ENCODE assay signal across 29 mouse cellular contexts in genomic region chr16:18490894-18491293, GRCm38 (mm10). TPM values are rescaled to one million over a fixed set of nuclear protein-coding genes. Genes with fewer than 3 reads are reported as not detected.
A peak's percentile ranks its signal among the peaks of the same experiment; 100 is the strongest.
DNase-seq lines count a peak whose midpoint lies in the region; ATAC-seq and TF ChIP-seq lines count a peak whose summit lies in the region.
"Had no signal": no experiment of that assay in that cellular context is flagged by ENCODE, and none has a peak within 500 bp of the region (broad histone marks: within the 10 kb centered on the region; RNA-seq: fewer than 3 reads in every experiment).

No protein-coding gene starts in this region.

- H3K27ac ChIP-seq in heart, embryonic 11.5 days (ENCODE audit: low read depth, low read length), result no peak overlapping the region
- no peak overlapping the region for H3K27ac ChIP-seq in left cerebral cortex, adult 2 months
- H3K27ac ChIP-seq: embryonic facial prominence, embryonic 10.5 days; embryonic facial prominence, embryonic 13.5 days; forebrain, embryonic 12.5 days; forebrain, embryonic 15.5 days; heart, embryonic 13.5 days; hindbrain, embryonic 14.5 days; hindbrain, postnatal 0 days had no signal

- intact Hi-C loops in left cerebral cortex, adult 2 months (cut with DNase I), result no loop called here

- ATAC-seq in heart, embryonic 11.5 days (replicated peaks; ENCODE audit: insufficient number of reproducible peaks, low FRiP score, low TSS enrichment), result no peak
- ATAC-seq: forebrain, embryonic 15.5 days; hindbrain, postnatal 0 days; inflammation-experienced regulatory T-cells, adult 6 months; intestine, embryonic 16.5 days had no signal

- no peak overlapping the region for H3K9ac ChIP-seq in heart, embryonic 11.5 days (ENCODE audit: low read depth, low read length)
- H3K9ac ChIP-seq: embryonic facial prominence, embryonic 13.5 days; forebrain, embryonic 12.5 days; forebrain, embryonic 15.5 days; heart, embryonic 13.5 days; hindbrain, embryonic 14.5 days had no signal

- no peak overlapping the region for H3K4me3 ChIP-seq in heart, embryonic 11.5 days (ENCODE audit: low read depth, low read length)
- H3K4me3 ChIP-seq in left cerebral cortex, adult 2 months, result no peak overlapping the region
- H3K4me3 ChIP-seq: embryonic facial prominence, embryonic 10.5 days; embryonic facial prominence, embryonic 13.5 days; erythroblast, embryonic 14.5 days; forebrain, embryonic 12.5 days; forebrain, embryonic 15.5 days; heart, embryonic 13.5 days had no signal

- H3K9me3 ChIP-seq in heart, embryonic 11.5 days (replicated peaks; ENCODE audit: control insufficient read depth, low read length), result no peaks in the 10 kb centered on the region
- H3K9me3 ChIP-seq: embryonic facial prominence, embryonic 10.5 days; embryonic facial prominence, embryonic 13.5 days; forebrain, embryonic 12.5 days; forebrain, embryonic 15.5 days; heart, embryonic 13.5 days had no signal

- peak; percentile 49 for DNase-seq in heart, adult 11 months
- DNase-seq in thymus, postnatal 4 days, result peak; percentile 6
- DNase-seq in thymus, postnatal 0 days (ENCODE audit: low spot score), result no peak
- DNase-seq in MEL-GATA-1-ER (ENCODE audit: extremely low read depth, low read depth), result peak; percentile 27
- no peak for DNase-seq in cerebellum, postnatal 10 days
- no peak for DNase-seq in left cerebral cortex, adult 2 months (ENCODE audit: extremely low spot score in 1 of 2, low spot score in 2 of 2)
- DNase-seq: adrenal gland, adult 2 months; adrenal gland, postnatal 36 days; B cell, adult 2 months; cerebellum, adult 18-20 months; cerebellum, adult 9-10 months; cerebellum, postnatal 25 days; embryo, embryonic 11 days; gastrocnemius, postnatal 10 days; gastrocnemius, postnatal 36 days; heart, postnatal 14 days; heart, postnatal 4 days had no signal

- H3K4me2 ChIP-seq in heart, embryonic 11.5 days, result no peak overlapping the region
- H3K4me2 ChIP-seq: embryonic facial prominence, embryonic 13.5 days; forebrain, embryonic 12.5 days; forebrain, embryonic 15.5 days; heart, embryonic 13.5 days; hindbrain, embryonic 14.5 days had no signal

- no peak for TF ChIP-seq CTCF in left cerebral cortex, adult 2 months (IDR thresholded peaks at IDR 0.05)

- H3K36me3 ChIP-seq in heart, embryonic 11.5 days (ENCODE audit: control insufficient read depth, insufficient read depth, low read length), result no peaks in the 10 kb centered on the region
- H3K36me3 ChIP-seq: embryonic facial prominence, embryonic 10.5 days; embryonic facial prominence, embryonic 13.5 days; forebrain, embryonic 12.5 days; forebrain, embryonic 15.5 days had no signal

- no peaks in the 10 kb centered on the region for H3K4me1 ChIP-seq in heart, embryonic 11.5 days (ENCODE audit: control insufficient read depth, insufficient read depth, low read length)
- H3K4me1 ChIP-seq: embryonic facial prominence, embryonic 10.5 days; embryonic facial prominence, embryonic 13.5 days; forebrain, embryonic 12.5 days; forebrain, embryonic 15.5 days; heart, embryonic 13.5 days had no signal

- no peaks in the 10 kb centered on the region for H3K27me3 ChIP-seq in heart, embryonic 11.5 days (ENCODE audit: control insufficient read depth, insufficient read depth, low read length)
- H3K27me3 ChIP-seq: CH12.LX; embryonic facial prominence, embryonic 13.5 days; forebrain, embryonic 12.5 days; forebrain, embryonic 15.5 days; heart, embryonic 13.5 days had no signal

- WGBS in heart, embryonic 11.5 days (ENCODE audit: insufficient replicate concordance), result 47% methylated on average over 1 of the region's 1 CpGs

RNA-seq across cellular contexts. Expression of gene Gnb1l, which starts 7.6 kb away (rescaled TPM):
- polyA plus RNA-seq in heart, embryonic 11.5 days (2014; fragmentation: Nextera tagmentation; extraction: Ambion mirVana), result 6.5 and 6.9 TPM in 2 replicates
- 34.2 and 35.2 TPM in 2 replicates for polyA plus RNA-seq in thymus, postnatal 0 days (2015; fragmentation: Nextera tagmentation; extraction: Ambion mirVana)
- 1 to 10 TPM; 6.0 to 6.5 TPM for total RNA-seq in left cerebral cortex, adult 2 months (2021)

RNA-seq across cellular contexts. Expression of gene Rtl10, which starts 7.8 kb away (rescaled TPM):
- polyA plus RNA-seq in heart, embryonic 11.5 days (2014; fragmentation: Nextera tagmentation; extraction: Ambion mirVana), result 0.87 and 1.6 TPM in 2 replicates
- polyA plus RNA-seq in thymus, postnatal 0 days (2015; fragmentation: Nextera tagmentation; extraction: Ambion mirVana), result 4.6 and 5.6 TPM in 2 replicates
- 10 to 100 TPM in 1 of 2 experiments, 1 to 10 TPM in 1; 7.1 to 10.7 TPM for total RNA-seq in left cerebral cortex, adult 2 months (2021)

Comparison
In these comparisons a context has a peak if more than half of its experiments do, and no peak if none do; other contexts are left out.
1. DNase-seq: peak in heart, adult 11 months (single experiment), thymus, postnatal 4 days (single experiment) and MEL-GATA-1-ER (single experiment); none in thymus, postnatal 0 days (single experiment), cerebellum, postnatal 10 days (0 of 2) and left cerebral cortex, adult 2 months (0 of 2).